In genomic region chr10:39266482-39266881, GRCm38 (mm10) we compare ENCODE assay signal across 9 mouse cellular contexts.
DNase-seq lines count a peak whose midpoint lies in the region; ATAC-seq and TF ChIP-seq lines count a peak whose summit lies in the region.
"Had no signal": no experiment of that assay in that cellular context is flagged by ENCODE, and none has a peak within 500 bp of the region (broad histone marks: within the 10 kb centered on the region; RNA-seq: fewer than 3 reads in every experiment).

No protein-coding gene starts in this region.

- DNase-seq in spleen, adult 18-20 months = peak; percentile 15 to 50
- DNase-seq in spleen, adult 12 weeks (ENCODE audit: low spot score) = no peak
- peak; percentile 91 to 95 for DNase-seq in heart, adult 18-20 months
- DNase-seq in kidney, adult 2 months = peak; percentile 91
- DNase-seq in left cerebral cortex, postnatal 4 days = peak; percentile 82
- peak; percentile 85 for DNase-seq in midbrain, embryonic 14.5 days

- no peak overlapping the region for H3K9ac ChIP-seq in midbrain, embryonic 14.5 days (replicated peaks; ENCODE audit: low read length)
- H3K9ac ChIP-seq in stomach, embryonic 16.5 days (ENCODE audit: low read length) = 0 out of 2 replicates have a peak overlapping the region, but pooled peaks have one; percentile 14

- no peaks in the 10 kb centered on the region for H3K9me3 ChIP-seq in midbrain, embryonic 14.5 days (ENCODE audit: control insufficient read depth, low read length)
- H3K9me3 ChIP-seq in stomach, embryonic 16.5 days (replicated peaks; ENCODE audit: control insufficient read depth, low read length) = no peaks in the 10 kb centered on the region

- no peak for TF ChIP-seq CTCF in kidney, adult 2 months (conservative IDR thresholded peaks at IDR 0.05; ENCODE audit: insufficient read depth, insufficient read length, low read depth, low read length)

- no peak for TF ChIP-seq POLR2A in kidney, adult 2 months (IDR thresholded peaks at IDR 0.05; ENCODE audit: low read depth, low read length)

- no peak overlapping the region for H3K4me3 ChIP-seq in kidney, adult 2 months (ENCODE audit: insufficient read depth, low read depth, low read length)
- no peak overlapping the region for H3K4me3 ChIP-seq in midbrain, embryonic 14.5 days (replicated peaks; ENCODE audit: low read depth, low read length)
- no peak overlapping the region for H3K4me3 ChIP-seq in stomach, embryonic 16.5 days (replicated peaks; ENCODE audit: low read length)

- ATAC-seq in common myeloid progenitor, adult 5-6 weeks (replicated peaks; ENCODE audit: low read depth, poor library complexity, severe bottlenecking) = peak; percentile 87
- ATAC-seq in midbrain, embryonic 14.5 days (ENCODE audit: low FRiP score, low TSS enrichment) = peak; percentile 57; the same call in 1 of the 2 replicates
- peak; percentile 89 for ATAC-seq in stomach, embryonic 16.5 days (ENCODE audit: insufficient read depth, low FRiP score)
- ATAC-seq: Patski had no signal

- peak overlapping the region; percentile 59; the same call in 1 of the 2 replicates for H3K27ac ChIP-seq in kidney, adult 2 months (ENCODE audit: insufficient read depth, low read depth, low read length)
- no peak overlapping the region for H3K27ac ChIP-seq in midbrain, embryonic 14.5 days (replicated peaks; ENCODE audit: low read depth, low read length)
- peak overlapping the region; percentile 91 for H3K27ac ChIP-seq in stomach, embryonic 16.5 days (ENCODE audit: low read length)

- intact Hi-C loops in left cerebral cortex, postnatal 4 days (cut with DNase I) = no loop called here

- no peak overlapping the region for H3K4me2 ChIP-seq in midbrain, embryonic 14.5 days (ENCODE audit: low read length)
- no peak overlapping the region for H3K4me2 ChIP-seq in stomach, embryonic 16.5 days (ENCODE audit: low read depth, low read length)

- no peaks in the 10 kb centered on the region for H3K27me3 ChIP-seq in kidney, adult 2 months (replicated peaks; ENCODE audit: control insufficient read depth, insufficient read depth, low read length)
- no peaks in the 10 kb centered on the region for H3K27me3 ChIP-seq in midbrain, embryonic 14.5 days (ENCODE audit: control insufficient read depth, insufficient read depth, low read length)
- H3K27me3 ChIP-seq in stomach, embryonic 16.5 days (ENCODE audit: control insufficient read depth, insufficient read depth, low read length) = no peaks in the 10 kb centered on the region
- H3K27me3 ChIP-seq: Patski had no signal

- no peaks in the 10 kb centered on the region for H3K36me3 ChIP-seq in kidney, adult 2 months (ENCODE audit: control insufficient read depth, insufficient read depth, low read length)
- no peaks in the 10 kb centered on the region for H3K36me3 ChIP-seq in midbrain, embryonic 14.5 days (ENCODE audit: control insufficient read depth, insufficient read depth, low read length)
- no peaks in the 10 kb centered on the region for H3K36me3 ChIP-seq in stomach, embryonic 16.5 days (ENCODE audit: control insufficient read depth, insufficient read depth, low read length)

- no peaks in the 10 kb centered on the region; the same call in 1 of the 2 replicates for H3K4me1 ChIP-seq in kidney, adult 2 months (ENCODE audit: control insufficient read depth, insufficient read depth, low read length)
- peaks cover 10% of the 10 kb centered on the region for H3K4me1 ChIP-seq in midbrain, embryonic 14.5 days (ENCODE audit: control insufficient read depth, insufficient read depth, low read length)
- H3K4me1 ChIP-seq in stomach, embryonic 16.5 days (ENCODE audit: control insufficient read depth, insufficient read depth, low read length) = peaks cover 14% of the 10 kb centered on the region

- WGBS in kidney, adult 2 months = 34% methylated on average over 5 of the region's 5 CpGs
- WGBS in midbrain, embryonic 14.5 days = 38% methylated on average over 5 of the region's 5 CpGs
- whole genome bisulfite sequencing in stomach, embryonic 16.5 days = 18% methylated on average over 5 of the region's 5 CpGs
